Mouse (Mus musculus) stomach, embryonic 14.5 days (tissue): ENCODE results near the gene Npat. TPM values are rescaled to one million over a fixed set of nuclear protein-coding genes. Genes with fewer than 3 reads are reported as not detected.

Experiments used
- ATAC-seq: fragments of 200-750 bp; cut with Nextera tagmentation; 2 replicates; pipeline ENCODE4 v1.8.0; 2017; ENCODE audit warnings: low read depth, moderate TSS enrichment; ENCODE audit not compliant: insufficient number of reproducible peaks, insufficient read depth, low FRiP score
- H3K27ac ChIP-seq: fragments of 300-500 bp; sonication (generic); 2 replicates; pipeline ENCODE4 v1.5.1; 2014; ENCODE audit warnings: mild to moderate bottlenecking, low read length, moderate library complexity, mixed read lengths
- H3K27me3 ChIP-seq: fragments of 300-500 bp; sonication (generic); 2 replicates; pipeline ENCODE4 v1.6.1; 2014; ENCODE audit warnings: low read length, control low read depth, mixed read lengths; ENCODE audit not compliant: control insufficient read depth, insufficient read depth
- H3K36me3 ChIP-seq: fragments of 300-500 bp; sonication (generic); 2 replicates; pipeline ENCODE4 v1.6.1; 2014; ENCODE audit warnings: mild to moderate bottlenecking, control low read depth, low read length, moderate library complexity, mixed read lengths; ENCODE audit not compliant: control insufficient read depth, insufficient read depth
- H3K4me1 ChIP-seq: fragments of 300-500 bp; sonication (generic); 2 replicates; pipeline ENCODE4 v1.6.1; 2014; ENCODE audit warnings: low read length, control low read depth, mixed read lengths; ENCODE audit not compliant: control insufficient read depth, insufficient read depth
- H3K4me2 ChIP-seq: fragments of 300-500 bp; sonication (generic); replicated peaks from 2 replicates; pipeline ENCODE4 v1.6.1; 2014; ENCODE audit warnings: low read depth, low read length, control low read depth
- H3K4me3 ChIP-seq: fragments of 300-500 bp; sonication (generic); 2 replicates; pipeline ENCODE4 v1.5.1; 2014; ENCODE audit warnings: low read depth, low read length, control low read depth
- H3K9ac ChIP-seq: fragments of 300-500 bp; sonication (generic); replicated peaks from 2 replicates; pipeline ENCODE4 v1.6.1; 2014; ENCODE audit warnings: low read depth, mild to moderate bottlenecking, control low read depth, low read length, moderate library complexity, mixed read lengths
- H3K9me3 ChIP-seq: fragments of 300-500 bp; sonication (generic); 2 replicates; pipeline ENCODE4 v1.6.1; 2016; ENCODE audit warnings: low read depth, low read length, control low read depth; ENCODE audit not compliant: control insufficient read depth
- WGBS: fragments of 180-500 bp; shearing (Covaris S2); extraction: QIAGEN DNeasy Blood & Tissue Kit; methylation state at CpG from one replicate; pipeline ENCODE4 v1.1.7; 2014; 5-methylcytosine and 5-hydroxymethylcytosine counted together
- polyA plus RNA-seq: library from polyadenylated mRNA; unstranded; fragments of >200 nt; fragmentation: Nextera tagmentation; extraction: Ambion mirVana; gene quantifications from 2 replicates; pipeline ENCODE4 v1.2.1, GENCODE M21; 2014

The Npat gene
- polyA plus RNA-seq, 1 experiment from 2014 or later, result 24.4 TPM

GRCm38 (mm10) chr9:53572516-53573307 lies 35.9 kb downstream of the Npat start:
- Histone ChIP-seq H3K36me3 (peaks cover 37% of the 10 kb centered on the region), H3K27me3 (no peaks in the 10 kb centered on the region), H3K4me2 (no peak overlapping the region), H3K4me3 (no peak overlapping the region), H3K27ac (no peak overlapping the region), H3K9me3 (no peaks in the 10 kb centered on the region), H3K4me1 (no peaks in the 10 kb centered on the region), H3K9ac (no peak overlapping the region)
- 93% methylated on average over 7 of the region's 7 CpGs for WGBS
- no peak for ATAC-seq

GRCm38 (mm10) chr9:53575721-53576120 lies 38.9 kb downstream of the Npat start:
- H3K9ac ChIP-seq, result no peak overlapping the region

GRCm38 (mm10) chr9:53581870-53582269 lies 45.0 kb downstream of the Npat start:
- Histone ChIP-seq H3K27me3 (no peaks in the 10 kb centered on the region), H3K9me3 (no peaks in the 10 kb centered on the region), H3K4me1 (no peaks in the 10 kb centered on the region), H3K9ac (no peak overlapping the region), H3K4me3 (no peak overlapping the region), H3K36me3 (peaks cover 57% of the 10 kb centered on the region), H3K27ac (no peak overlapping the region), H3K4me2 (no peak overlapping the region)
- ATAC-seq, result no peak
- WGBS, result 84% methylated on average over 4 of the region's 4 CpGs

More at GRCm38 (mm10) chr9:53575721-53576120, 38.9 kb downstream of the Npat start:
- Histone ChIP-seq H3K4me1 (no peaks in the 10 kb centered on the region), H3K27me3 (no peaks in the 10 kb centered on the region), H3K4me2 (no peak overlapping the region), H3K9me3 (no peaks in the 10 kb centered on the region), H3K27ac (no peak overlapping the region; the same call in 1 of the 2 replicates), H3K4me3 (no peak overlapping the region), H3K36me3 (peaks cover 35% of the 10 kb centered on the region)
- WGBS, result 57% methylated on average over 5 of the region's 5 CpGs
- no peak for ATAC-seq

- Histone ChIP-seq H3K27me3 (no peaks in the 10 kb centered on the region), H3K9ac (no peak overlapping the region), H3K4me1 (no peaks in the 10 kb centered on the region), H3K9me3 (no peaks in the 10 kb centered on the region), H3K36me3 (peaks cover 6% of the 10 kb centered on the region), H3K4me2 (no peak overlapping the region), H3K27ac (no peak overlapping the region), H3K4me3 (no peak overlapping the region)
- ATAC-seq, result no peak
- WGBS, result 16% methylated on average over 3 of the region's 3 CpGs
These were observed 57.9 kb downstream of the Npat start for GRCm38 (mm10) chr9:53594764-53595163.

GRCm38 (mm10) chr9:53596971-53597600 lies 60.2 kb downstream of the Npat start:
- Histone ChIP-seq H3K4me3 (no peak overlapping the region), H3K4me2 (no peak overlapping the region), H3K27me3 (no peaks in the 10 kb centered on the region), H3K4me1 (no peaks in the 10 kb centered on the region), H3K36me3 (peaks cover 3% of the 10 kb centered on the region), H3K27ac (no peak overlapping the region), H3K9ac (no peak overlapping the region), H3K9me3 (no peaks in the 10 kb centered on the region)
- no peak for ATAC-seq
- WGBS, result 86% methylated on average over 4 of the region's 4 CpGs

GRCm38 (mm10) chr9:53598631-53599030 lies 61.8 kb downstream of the Npat start:
- Histone ChIP-seq H3K4me1 (no peaks in the 10 kb centered on the region), H3K4me2 (no peak overlapping the region), H3K36me3 (peaks cover 3% of the 10 kb centered on the region), H3K4me3 (no peak overlapping the region), H3K27ac (no peak overlapping the region), H3K9me3 (no peaks in the 10 kb centered on the region), H3K27me3 (no peaks in the 10 kb centered on the region), H3K9ac (no peak overlapping the region)
- 80% methylated on average over 6 of the region's 6 CpGs for WGBS
- ATAC-seq, result no peak

- H3K4me3 ChIP-seq, result no peak overlapping the region
- no peak for ATAC-seq
- WGBS, result 70% methylated on average over 2 of the region's 2 CpGs
These were observed 64.7 kb downstream of the Npat start for GRCm38 (mm10) chr9:53601541-53601940.

GRCm38 (mm10) chr9:53603384-53603783 lies 66.5 kb downstream of the Npat start:
- Histone ChIP-seq H3K27ac (no peak overlapping the region), H3K27me3 (no peaks in the 10 kb centered on the region), H3K9me3 (no peaks in the 10 kb centered on the region), H3K9ac (no peak overlapping the region), H3K4me1 (no peaks in the 10 kb centered on the region), H3K4me3 (no peak overlapping the region), H3K36me3 (no peaks in the 10 kb centered on the region), H3K4me2 (no peak overlapping the region)
- 83% methylated on average over 1 of the region's 1 CpGs for WGBS
- no peak for ATAC-seq

More at GRCm38 (mm10) chr9:53601541-53601940, 64.7 kb downstream of the Npat start:
- Histone ChIP-seq H3K36me3 (no peaks in the 10 kb centered on the region), H3K9me3 (no peaks in the 10 kb centered on the region), H3K4me1 (no peaks in the 10 kb centered on the region), H3K27ac (no peak overlapping the region), H3K4me2 (no peak overlapping the region), H3K9ac (no peak overlapping the region), H3K27me3 (no peaks in the 10 kb centered on the region)
